Mouse (Mus musculus): ENCODE data around the gene Nelfcd. TPM values are rescaled to one million over a fixed set of nuclear protein-coding genes. Genes with fewer than 3 reads are reported as not detected.

Gene Nelfcd
- polyA plus RNA-seq, 1 experiment from 2014 or later = 38.8 TPM

GRCm38 (mm10) chr2:174415001-174415730 is 438 bp upstream of the Nelfcd start:
- Histone ChIP-seq H3K27ac (ENCODE audit: low read depth) (no peak overlapping the region), H3K4me2 (ENCODE audit: low read depth, low read length) (peak overlapping the region; percentile 86; the same call in 1 of the 2 replicates), H3K9me3 (ENCODE audit: low read length) (no peaks in the 10 kb centered on the region), H3K4me3 (ENCODE audit: low read depth, low read length) (peak overlapping the region; percentile 91), H3K36me3 (replicated peaks; ENCODE audit: insufficient read depth, low read length) (peaks cover 5% of the 10 kb centered on the region; the same call in 1 of the 2 replicates), H3K9ac (replicated peaks) (no peak overlapping the region), H3K27me3 (ENCODE audit: insufficient read depth, low read length) (no peaks in the 10 kb centered on the region), H3K4me1 (ENCODE audit: insufficient read depth) (peaks cover 11% of the 10 kb centered on the region)
- DNase-seq (no peak), ATAC-seq (no peak)
- TF ChIP-seq CTCF (IDR thresholded peaks at IDR 0.05; ENCODE audit: low read depth) (no peak), EP300 (IDR thresholded peaks at IDR 0.05; ENCODE audit: low read depth) (no peak)
- 39% methylated on average over 18 of the region's 18 CpGs for WGBS (ENCODE audit: insufficient replicate concordance)

GRCm38 (mm10) chr2:174421107-174421506 is 5.5 kb downstream of the Nelfcd start:
- ATAC-seq = no peak

GRCm38 (mm10) chr2:174424301-174425085 is 8.9 kb downstream of the Nelfcd start:
- no peak for TF ChIP-seq EP300 (IDR thresholded peaks at IDR 0.05; ENCODE audit: low read depth)
- TF ChIP-seq CTCF (IDR thresholded peaks at IDR 0.05; ENCODE audit: low read depth) = no peak

More at GRCm38 (mm10) chr2:174421107-174421506, 5.5 kb downstream of the Nelfcd start:
- H3K9me3 ChIP-seq (ENCODE audit: low read length) = no peaks in the 10 kb centered on the region
- no peak overlapping the region for H3K9ac ChIP-seq (replicated peaks)
- no peak overlapping the region for H3K27ac ChIP-seq (ENCODE audit: low read depth)
- H3K4me1 ChIP-seq (ENCODE audit: insufficient read depth) = peaks cover 10% of the 10 kb centered on the region
- H3K4me3 ChIP-seq (ENCODE audit: low read depth, low read length) = no peak overlapping the region
- H3K27me3 ChIP-seq (ENCODE audit: insufficient read depth, low read length) = no peaks in the 10 kb centered on the region
- WGBS (ENCODE audit: insufficient replicate concordance) = 87% methylated on average over 6 of the region's 6 CpGs
- H3K4me2 ChIP-seq (ENCODE audit: low read depth, low read length) = no peak overlapping the region
- TF ChIP-seq CTCF (IDR thresholded peaks at IDR 0.05; ENCODE audit: low read depth) = no peak
- TF ChIP-seq EP300 (IDR thresholded peaks at IDR 0.05; ENCODE audit: low read depth) = no peak
- peaks cover 47% of the 10 kb centered on the region for H3K36me3 ChIP-seq (replicated peaks; ENCODE audit: insufficient read depth, low read length)
- DNase-seq = no peak

GRCm38 (mm10) chr2:174426856-174427255 is 11.3 kb downstream of the Nelfcd start:
- Histone ChIP-seq H3K27ac (ENCODE audit: low read depth) (no peak overlapping the region), H3K9me3 (ENCODE audit: low read length) (no peaks in the 10 kb centered on the region), H3K4me2 (ENCODE audit: low read depth, low read length) (no peak overlapping the region), H3K36me3 (replicated peaks; ENCODE audit: insufficient read depth, low read length) (peaks cover 81% of the 10 kb centered on the region), H3K27me3 (ENCODE audit: insufficient read depth, low read length) (no peaks in the 10 kb centered on the region), H3K9ac (replicated peaks) (no peak overlapping the region), H3K4me1 (ENCODE audit: insufficient read depth) (no peaks in the 10 kb centered on the region), H3K4me3 (ENCODE audit: low read depth, low read length) (no peak overlapping the region)
- DNase-seq = no peak
- TF ChIP-seq CTCF (IDR thresholded peaks at IDR 0.05; ENCODE audit: low read depth) (no peak), EP300 (IDR thresholded peaks at IDR 0.05; ENCODE audit: low read depth) (no peak)
- 90% methylated on average over 12 of the region's 12 CpGs for WGBS (ENCODE audit: insufficient replicate concordance)
- no peak for ATAC-seq

More at GRCm38 (mm10) chr2:174424301-174425085, 8.9 kb downstream of the Nelfcd start:
- no peak overlapping the region for H3K4me3 ChIP-seq (ENCODE audit: low read depth, low read length)
- no peak for DNase-seq
- peaks cover 81% of the 10 kb centered on the region for H3K36me3 ChIP-seq (replicated peaks; ENCODE audit: insufficient read depth, low read length)
- WGBS (ENCODE audit: insufficient replicate concordance) = 91% methylated on average over 11 of the region's 11 CpGs
- no peak overlapping the region for H3K9ac ChIP-seq (replicated peaks)
- H3K4me1 ChIP-seq (ENCODE audit: insufficient read depth) = no peaks in the 10 kb centered on the region
- H3K4me2 ChIP-seq (ENCODE audit: low read depth, low read length) = no peak overlapping the region
- H3K27me3 ChIP-seq (ENCODE audit: insufficient read depth, low read length) = no peaks in the 10 kb centered on the region
- H3K27ac ChIP-seq (ENCODE audit: low read depth) = no peak overlapping the region
- no peak for ATAC-seq
- no peaks in the 10 kb centered on the region for H3K9me3 ChIP-seq (ENCODE audit: low read length)

GRCm38 (mm10) chr2:174428076-174428835 is 12.7 kb downstream of the Nelfcd start:
- no peaks in the 10 kb centered on the region for H3K4me1 ChIP-seq (ENCODE audit: insufficient read depth)
- no peak overlapping the region for H3K27ac ChIP-seq (ENCODE audit: low read depth)
- H3K27me3 ChIP-seq (ENCODE audit: insufficient read depth, low read length) = no peaks in the 10 kb centered on the region
- no peak overlapping the region for H3K4me3 ChIP-seq (ENCODE audit: low read depth, low read length)
- no peak for ATAC-seq
- no peak for TF ChIP-seq EP300 (IDR thresholded peaks at IDR 0.05; ENCODE audit: low read depth)
- TF ChIP-seq CTCF (IDR thresholded peaks at IDR 0.05; ENCODE audit: low read depth) = no peak
- H3K36me3 ChIP-seq (replicated peaks; ENCODE audit: insufficient read depth, low read length) = peaks cover 79% of the 10 kb centered on the region
- no peak for DNase-seq
- 87% methylated on average over 18 of the region's 18 CpGs for WGBS (ENCODE audit: insufficient replicate concordance)
- H3K4me2 ChIP-seq (ENCODE audit: low read depth, low read length) = no peak overlapping the region
- no peak overlapping the region for H3K9ac ChIP-seq (replicated peaks)
- no peaks in the 10 kb centered on the region for H3K9me3 ChIP-seq (ENCODE audit: low read length)
